Comparison of ENCODE assay signal across 10 mouse cellular contexts in the genomic region with DNA sequence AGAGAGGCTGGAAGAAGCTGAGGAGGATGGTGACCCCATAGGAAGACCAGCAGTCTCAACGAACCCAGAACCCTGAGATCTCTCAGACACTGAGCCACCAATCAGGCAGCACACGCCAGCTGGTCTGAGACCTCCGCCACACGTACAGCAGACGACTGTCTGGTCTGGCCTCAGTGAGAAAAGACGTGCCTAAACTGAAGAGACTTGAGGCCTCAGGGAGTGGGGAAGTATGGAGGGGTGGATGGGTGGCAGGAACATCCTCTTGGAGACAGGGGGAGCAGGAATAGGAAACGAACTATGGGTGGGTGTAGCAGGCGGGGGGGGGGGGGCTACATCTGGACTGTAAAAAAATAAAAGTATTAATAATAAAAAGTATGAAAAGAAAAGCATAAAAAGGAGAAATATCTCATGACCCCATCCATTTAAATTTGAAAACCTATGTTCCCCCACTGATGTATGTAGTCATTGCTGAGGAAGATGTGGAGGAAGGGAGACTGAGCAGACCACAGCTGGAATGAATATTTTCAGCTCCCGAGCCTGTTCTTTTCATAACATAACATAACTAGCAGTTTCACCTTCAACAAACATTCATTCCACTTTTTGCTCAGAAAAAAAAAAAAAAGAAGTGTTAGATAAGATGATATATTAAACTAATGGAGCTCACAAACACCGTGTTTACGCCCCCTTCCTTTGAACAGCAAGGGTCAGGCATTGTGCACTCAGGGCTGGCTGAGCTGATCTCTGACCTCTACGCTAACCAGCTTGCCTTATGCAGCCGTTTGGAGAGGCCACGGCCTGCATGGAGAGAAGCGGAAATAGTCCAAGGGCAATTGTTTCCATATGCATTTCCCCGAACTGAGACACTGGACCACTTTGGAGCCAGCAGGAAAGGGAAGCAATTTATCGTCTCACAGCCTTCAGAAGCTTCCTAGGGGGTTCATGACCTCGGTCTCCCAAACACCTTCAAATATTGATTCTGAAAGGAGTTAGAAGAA.
DNase-seq lines count a peak whose midpoint lies in the region; ATAC-seq lines count a peak whose summit lies in the region.
"Had no signal": no experiment of that assay in that cellular context is flagged by ENCODE, and none has a peak within 500 bp of the region (broad histone marks: within the 10 kb centered on the region; RNA-seq: fewer than 3 reads in every experiment).

No protein-coding gene starts in this region.

- no peak for ATAC-seq in liver, embryonic 12.5 days
- no peak for ATAC-seq in frontal cortex, adult (ENCODE audit: low TSS enrichment)
- ATAC-seq: midbrain, embryonic 13.5 days had no signal

- intact Hi-C loops in heart, postnatal 36 days (cut with DNase I): loop anchor here (5.0 kb wide), 1 partner anchor 132 kb away; no protein-coding TSS in a partner anchor

- no peaks in the 10 kb centered on the region for H3K36me3 ChIP-seq in liver, embryonic 12.5 days
- H3K36me3 ChIP-seq in embryonic facial prominence, embryonic 10.5 days (replicated peaks): no peaks in the 10 kb centered on the region
- H3K36me3 ChIP-seq: midbrain, embryonic 13.5 days had no signal

- H3K27ac ChIP-seq in liver, embryonic 12.5 days: no peak overlapping the region
- peak overlapping the region; percentile 81 for H3K27ac ChIP-seq in embryonic facial prominence, embryonic 10.5 days (replicated peaks)
- H3K27ac ChIP-seq: midbrain, embryonic 13.5 days had no signal

- 44% methylated on average over 18 of the region's 18 CpGs for WGBS in liver, embryonic 12.5 days (ENCODE audit: insufficient replicate concordance)
- WGBS in embryonic facial prominence, embryonic 10.5 days: 28% methylated on average over 18 of the region's 18 CpGs

- no peak overlapping the region for H3K4me3 ChIP-seq in liver, embryonic 12.5 days
- no peak overlapping the region for H3K4me3 ChIP-seq in embryonic facial prominence, embryonic 10.5 days
- H3K4me3 ChIP-seq: midbrain, embryonic 13.5 days had no signal

- DNase-seq in liver: peak; percentile 29
- peak; percentile 84 for DNase-seq in embryonic facial prominence, embryonic 10.5 days (ENCODE audit: low spot score)
- peak; percentile 40 to 76 for DNase-seq in kidney, postnatal 25 days
- DNase-seq in lung, postnatal 14 days: peak; percentile 12
- DNase-seq in right cerebral cortex, postnatal 25 days: no peak
- no peak for DNase-seq in heart, postnatal 36 days
- DNase-seq: cerebellum, postnatal 10 days had no signal

- H3K9ac ChIP-seq in liver, embryonic 12.5 days: no peak overlapping the region
- H3K9ac ChIP-seq: midbrain, embryonic 13.5 days had no signal

- H3K9me3 ChIP-seq in liver, embryonic 12.5 days (replicated peaks): no peaks in the 10 kb centered on the region
- no peaks in the 10 kb centered on the region for H3K9me3 ChIP-seq in embryonic facial prominence, embryonic 10.5 days
- H3K9me3 ChIP-seq: midbrain, embryonic 13.5 days had no signal

- no peak overlapping the region for H3K4me2 ChIP-seq in liver, embryonic 12.5 days
- H3K4me2 ChIP-seq: midbrain, embryonic 13.5 days had no signal

- H3K4me1 ChIP-seq in liver, embryonic 12.5 days: no peaks in the 10 kb centered on the region
- H3K4me1 ChIP-seq in embryonic facial prominence, embryonic 10.5 days: peaks cover 31% of the 10 kb centered on the region
- H3K4me1 ChIP-seq: midbrain, embryonic 13.5 days had no signal

- H3K27me3 ChIP-seq in liver, embryonic 12.5 days (replicated peaks): no peaks in the 10 kb centered on the region
- H3K27me3 ChIP-seq in embryonic facial prominence, embryonic 10.5 days (replicated peaks; ENCODE audit: low read depth, poor library complexity, severe bottlenecking): no peaks in the 10 kb centered on the region
- H3K27me3 ChIP-seq: midbrain, embryonic 13.5 days had no signal

Comparison
In these comparisons a context has a peak if more than half of its experiments do, and no peak if none do; other contexts are left out.
1. DNase-seq: peak in liver (single experiment), embryonic facial prominence, embryonic 10.5 days (single experiment), kidney, postnatal 25 days (2 of 2) and lung, postnatal 14 days (single experiment); none in right cerebral cortex, postnatal 25 days (single experiment) and heart, postnatal 36 days (0 of 2).